Mouse (Mus musculus): ENCODE measurements around the gene Pou2f3.

Gene Pou2f3

DNA sequence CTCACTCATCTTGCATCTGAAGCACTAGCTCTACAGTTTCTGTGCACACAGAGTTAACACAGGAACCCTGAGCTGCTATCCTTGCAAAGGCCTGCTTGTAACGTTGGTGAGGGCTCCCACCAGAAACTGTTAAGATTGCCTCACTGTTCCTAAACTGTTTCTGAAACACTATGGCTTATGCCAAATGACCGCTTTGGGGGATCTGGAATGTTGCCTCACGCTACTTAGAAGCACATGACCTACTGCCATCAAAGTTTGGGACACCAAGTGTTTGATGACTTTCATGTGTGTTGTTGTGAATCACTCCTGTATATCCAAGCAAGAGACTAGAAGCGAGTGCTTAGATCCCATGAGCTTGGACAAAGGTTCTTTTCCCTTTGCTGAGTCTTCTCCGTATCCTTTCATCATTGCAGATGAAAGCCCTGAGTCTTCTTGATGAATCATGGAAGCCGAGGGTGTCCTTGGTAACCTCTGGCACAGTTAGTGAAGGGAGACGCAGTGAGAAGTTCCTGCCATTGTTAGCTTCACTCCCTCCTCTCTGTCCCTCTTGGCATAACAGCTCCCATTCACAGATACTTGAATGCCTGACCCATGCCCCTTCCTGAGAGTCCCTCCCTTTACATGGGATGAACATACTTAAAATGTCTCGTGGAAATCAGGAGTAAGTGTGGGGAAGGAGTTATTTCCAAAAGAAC is 99.7 kb downstream of the Pou2f3 start:
- no peak for DNase-seq (ENCODE audit: inconsistent ontology term)

DNA sequence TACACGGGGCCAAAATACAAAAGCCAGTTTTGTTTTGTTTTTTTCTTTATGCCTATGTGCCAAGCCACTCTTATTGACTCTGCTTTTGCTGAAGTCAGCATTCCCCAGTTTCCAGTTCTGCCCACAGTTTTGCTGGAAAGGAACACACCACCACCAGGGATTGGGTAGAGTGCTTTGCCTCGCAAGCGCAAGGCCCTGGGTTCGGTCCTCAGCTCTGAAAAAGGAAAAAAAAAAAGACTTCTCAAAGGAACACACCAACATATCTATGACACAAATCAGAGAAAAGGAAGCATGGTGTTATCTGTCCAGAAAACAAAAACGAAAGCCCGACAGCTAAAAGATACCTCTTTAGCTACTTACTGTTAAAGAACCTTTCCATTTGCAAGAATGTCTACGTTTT is 101.0 kb downstream of the Pou2f3 start:
- DNase-seq (ENCODE audit: inconsistent ontology term) = no peak

DNA sequence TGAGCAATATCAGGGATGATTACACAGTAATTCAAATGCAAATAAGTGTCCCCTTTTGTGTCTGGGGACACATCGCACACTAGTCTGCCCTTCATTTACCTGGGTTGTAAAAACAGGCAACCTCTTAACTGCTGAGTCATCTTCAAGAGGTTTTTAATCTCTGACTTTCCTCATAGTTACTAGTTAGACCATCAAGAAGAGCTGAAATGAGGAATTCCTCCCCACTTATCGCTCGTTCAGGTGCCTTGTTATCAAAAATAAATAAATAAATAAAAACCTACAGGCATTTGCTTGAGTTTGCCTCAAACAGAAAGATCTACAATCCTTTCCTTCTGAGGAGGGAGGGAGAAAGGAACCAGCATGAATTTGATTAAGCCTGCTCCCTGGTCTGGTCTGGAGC is 101.4 kb downstream of the Pou2f3 start:
- DNase-seq (ENCODE audit: inconsistent ontology term) = no peak

DNA sequence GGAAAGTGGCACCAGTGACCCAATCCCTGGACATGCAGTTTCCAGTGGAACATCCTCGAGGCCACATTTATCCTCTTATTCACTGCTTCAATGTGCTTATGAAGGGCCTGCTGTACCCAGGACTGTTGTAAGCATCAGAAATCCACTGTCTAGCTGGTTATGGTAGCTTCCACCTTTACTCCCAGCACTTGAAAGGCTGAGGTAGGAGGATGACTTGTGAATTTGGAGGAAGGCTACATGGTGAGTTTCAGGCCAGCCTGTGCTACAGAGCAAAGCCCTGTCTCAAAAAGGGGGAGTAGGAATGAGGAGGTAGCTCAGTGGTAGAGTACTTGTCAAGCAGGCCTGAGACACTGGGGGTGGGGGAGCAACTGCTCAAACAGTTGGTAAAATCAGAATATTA is 102.1 kb downstream of the Pou2f3 start:
- no peak for DNase-seq (ENCODE audit: inconsistent ontology term)

DNA sequence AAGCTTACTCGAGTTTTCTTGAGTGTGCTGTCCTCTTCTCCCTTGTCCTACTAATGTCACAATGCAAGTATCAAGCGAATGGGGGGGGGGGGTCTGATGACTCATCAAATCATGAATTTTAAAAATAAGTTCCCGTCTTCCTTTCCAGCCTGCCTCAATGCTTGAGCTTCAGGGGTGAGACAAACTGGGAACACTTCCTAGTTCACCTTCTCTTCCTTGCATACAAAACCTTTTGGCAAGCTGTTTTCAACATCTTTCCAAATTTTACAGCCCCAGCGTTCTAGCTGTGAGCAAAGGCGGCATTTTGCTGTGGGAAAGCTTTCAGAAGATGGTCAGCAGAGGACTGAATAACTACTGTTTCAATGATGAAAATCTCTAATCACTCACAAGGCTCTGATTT is 102.6 kb downstream of the Pou2f3 start:
- no peak for DNase-seq (ENCODE audit: inconsistent ontology term)

DNA sequence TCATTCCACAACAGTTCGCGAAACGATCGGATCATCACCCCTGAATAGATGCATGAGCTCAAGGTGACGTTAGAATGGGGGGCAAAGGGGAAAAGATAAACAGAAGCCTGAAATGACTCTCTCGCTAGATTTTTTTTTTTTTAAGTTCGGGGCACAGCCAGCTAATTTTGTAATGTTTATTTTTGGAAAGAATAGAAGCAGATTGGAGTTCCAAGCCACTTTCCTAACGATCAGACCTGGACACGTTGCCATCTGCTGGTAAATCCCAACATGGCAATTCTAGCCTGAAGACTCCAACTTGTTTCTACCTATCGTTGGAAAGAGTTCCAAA is 103.0 kb downstream of the Pou2f3 start, which contains the start of gene Arhgef12:
TSS of gene Arhgef12 (minus strand) at position 53 of the 331 bp plus-strand sequence.
- peak; percentile 69 for DNase-seq (ENCODE audit: inconsistent ontology term)

GRCm38 (mm10) chr9:43106426-43107186 is 103.6 kb downstream of the Pou2f3 start:
- no peak for DNase-seq (ENCODE audit: inconsistent ontology term)

GRCm38 (mm10) chr9:43105664-43106361 is 104.4 kb downstream of the Pou2f3 start:
- peak; percentile 98 for DNase-seq (ENCODE audit: inconsistent ontology term)

- DNase-seq (ENCODE audit: inconsistent ontology term) = peak; percentile 53
These were observed 105.1 kb downstream of the Pou2f3 start for GRCm38 (mm10) chr9:43104873-43105663.

DNA sequence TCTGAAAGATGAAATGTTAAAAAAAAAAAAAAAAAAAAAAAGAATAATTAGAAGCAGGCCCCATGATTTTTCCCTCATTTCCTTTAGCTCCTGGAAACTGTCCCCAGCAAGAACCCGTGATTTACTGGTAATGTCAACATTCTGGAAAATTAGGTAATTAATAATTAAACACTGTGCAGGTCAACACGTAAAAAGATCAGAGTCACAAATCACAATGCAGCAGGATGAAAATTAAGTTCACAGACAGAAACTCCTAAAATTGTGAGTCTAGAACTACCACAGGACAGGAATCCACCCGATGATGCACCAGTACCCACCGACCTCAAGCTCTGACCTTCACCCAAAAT is 105.7 kb downstream of the Pou2f3 start:
- DNase-seq (ENCODE audit: inconsistent ontology term) = no peak

DNA sequence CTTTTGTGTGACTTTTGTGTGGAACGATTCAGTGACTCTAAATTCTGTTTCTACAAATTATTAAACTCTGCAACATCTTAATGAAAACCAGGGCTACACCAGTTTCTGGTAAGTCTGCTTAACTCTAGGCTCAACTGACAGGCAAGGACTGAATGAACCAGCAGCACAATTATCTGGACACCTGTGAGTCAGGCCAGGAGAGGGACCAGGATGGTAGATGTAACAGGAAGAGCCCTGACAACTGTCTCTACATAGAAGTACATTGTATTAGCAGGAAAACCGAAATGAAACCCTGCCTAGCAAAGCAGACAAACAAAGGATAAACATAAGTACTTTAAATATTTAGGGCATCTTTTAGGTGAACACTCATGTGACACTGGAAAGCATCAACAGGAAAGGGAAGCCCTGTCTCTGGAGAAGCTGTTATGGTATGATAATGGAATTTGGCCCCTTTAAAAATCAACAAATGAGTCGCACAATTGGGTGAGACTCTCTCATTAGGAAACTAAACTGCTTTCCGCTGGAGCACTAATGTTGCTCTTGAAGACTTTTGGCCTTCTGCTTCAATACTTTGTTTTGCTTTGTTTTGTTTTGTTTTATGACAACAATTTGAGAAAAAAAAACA is 106.4 kb downstream of the Pou2f3 start:
- DNase-seq (ENCODE audit: inconsistent ontology term) = peak; percentile 45

DNA sequence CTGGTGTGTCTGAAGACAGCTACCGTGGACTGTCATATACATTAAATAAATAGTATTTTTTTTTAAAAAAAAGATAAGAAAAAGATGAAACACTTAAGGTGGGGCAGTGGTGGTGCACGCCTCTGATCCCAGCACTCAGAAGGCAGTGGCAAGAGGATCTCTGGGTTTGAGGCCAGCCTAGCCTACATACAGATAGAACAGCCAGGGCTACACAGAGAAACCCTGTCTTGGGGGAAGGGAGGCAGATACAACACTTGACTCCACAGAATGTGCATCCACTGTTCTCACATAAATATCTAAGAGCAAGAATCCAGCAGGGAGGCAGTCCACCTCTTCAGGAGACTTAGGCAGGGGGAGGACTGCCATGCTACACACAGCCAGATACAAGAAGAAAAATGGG is 107.2 kb downstream of the Pou2f3 start:
- no peak for DNase-seq (ENCODE audit: inconsistent ontology term)

DNA sequence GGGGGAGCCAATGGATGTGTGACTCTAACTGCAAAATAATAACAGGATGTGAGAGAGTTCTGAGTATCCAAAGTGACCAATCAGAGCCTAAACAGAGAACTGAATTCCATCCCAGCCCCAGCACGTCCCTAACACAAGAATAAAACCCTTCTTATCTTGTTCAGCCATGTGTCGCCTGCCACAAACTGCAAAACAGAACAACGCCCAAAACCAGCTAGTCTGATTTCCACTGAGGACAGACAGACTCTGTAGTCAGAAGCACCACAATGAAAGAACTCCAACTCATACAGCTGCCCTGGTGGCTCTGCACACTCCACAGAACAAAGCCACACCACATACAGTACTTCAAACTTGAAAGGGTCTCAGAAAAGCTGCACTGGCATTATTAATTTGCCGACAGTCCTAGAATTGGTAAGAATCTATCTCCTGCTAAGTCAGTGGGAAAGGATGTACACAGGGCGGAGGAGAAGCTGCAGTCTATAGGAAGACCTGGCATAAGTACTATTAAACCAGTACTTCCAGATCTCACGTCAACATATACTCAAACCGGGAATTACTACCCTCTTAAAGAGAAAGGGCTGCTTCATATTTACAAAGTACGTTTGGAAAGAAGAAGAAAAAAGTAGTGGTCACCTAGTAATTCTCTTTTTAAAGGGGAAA is 108.1 kb downstream of the Pou2f3 start:
- no peak for DNase-seq (ENCODE audit: inconsistent ontology term)

- no peak for DNase-seq (ENCODE audit: inconsistent ontology term)
These were observed 111.2 kb downstream of the Pou2f3 start for GRCm38 (mm10) chr9:43098922-43099321.

GRCm38 (mm10) chr9:43097801-43098557 is 112.2 kb downstream of the Pou2f3 start:
- DNase-seq (ENCODE audit: inconsistent ontology term) = no peak

GRCm38 (mm10) chr9:43096337-43096736 is 113.8 kb downstream of the Pou2f3 start:
- DNase-seq (ENCODE audit: inconsistent ontology term) = no peak

DNA sequence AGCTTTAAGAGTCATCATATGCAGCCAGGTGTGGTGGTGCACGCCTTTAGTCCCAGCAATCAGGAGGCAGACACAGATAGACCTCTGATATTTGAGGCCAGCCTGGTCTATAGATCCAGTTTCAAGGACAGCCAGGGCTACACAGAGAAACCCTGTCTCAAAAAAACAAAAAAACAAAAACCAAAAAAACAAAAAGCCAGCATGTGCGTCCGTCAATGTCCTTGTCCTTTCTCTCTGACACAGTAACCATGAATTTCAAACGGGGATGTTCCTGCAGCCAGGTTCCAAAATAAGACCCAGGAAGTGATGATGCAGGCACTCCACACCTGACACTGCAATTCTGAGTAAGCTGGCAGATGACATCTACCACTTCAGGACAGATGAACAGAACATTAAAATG is 115.3 kb downstream of the Pou2f3 start:
- no peak for DNase-seq (ENCODE audit: inconsistent ontology term)

DNA sequence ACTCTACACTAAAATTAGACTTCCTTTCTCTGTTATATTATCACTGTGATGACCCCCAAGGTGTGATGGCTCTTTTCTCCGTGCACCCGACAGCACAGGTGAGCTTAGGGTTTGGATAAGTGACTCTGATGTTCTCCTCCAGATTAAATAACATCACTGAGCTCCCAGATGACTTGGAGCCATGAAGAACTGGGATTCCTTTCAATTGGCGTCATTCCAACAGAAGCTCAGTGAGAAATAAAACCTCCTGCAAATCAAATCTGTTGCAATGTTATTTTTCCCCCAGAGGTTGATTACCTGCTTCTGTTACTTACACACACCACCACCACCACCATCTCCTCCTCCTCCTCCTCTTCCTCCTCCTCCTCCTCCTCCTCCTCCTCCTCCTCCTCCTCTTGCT is 116.4 kb downstream of the Pou2f3 start:
- DNase-seq (ENCODE audit: inconsistent ontology term) = peak; percentile 45

- peak; percentile 69 for DNase-seq (ENCODE audit: inconsistent ontology term)
These were observed 124.4 kb downstream of the Pou2f3 start for GRCm38 (mm10) chr9:43085686-43086285.

Data from Muller cell, postnatal 12 days (primary cell).